Mouse (Mus musculus): ENCODE data around the gene Itih3. TPM values are rescaled to one million over a fixed set of nuclear protein-coding genes. Genes with fewer than 3 reads are reported as not detected.

Gene Itih3
- total and polyA plus RNA-seq, 3 experiments: not detected

DNA sequence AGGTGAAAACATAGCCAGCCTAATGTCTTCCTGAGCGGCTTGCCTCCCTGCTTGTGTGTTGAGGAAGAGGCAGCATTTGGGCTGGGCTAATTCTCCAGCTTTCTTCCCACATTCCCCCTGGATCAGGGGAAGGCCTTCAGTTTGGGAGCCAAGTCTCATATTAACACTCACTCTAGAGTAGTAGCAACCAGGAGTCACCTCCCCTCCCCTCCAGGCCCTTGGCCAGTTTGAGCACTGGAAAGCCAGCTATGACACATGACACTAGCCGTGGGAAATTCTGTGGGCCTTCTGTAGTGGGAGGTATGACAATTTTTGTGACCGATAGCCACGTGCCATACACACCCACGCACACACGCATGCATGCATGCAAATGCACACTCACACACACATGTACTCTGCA is 17.6 kb downstream of the Itih3 start:
- H3K9me3 ChIP-seq (replicated peaks; ENCODE audit: low read length): no peaks in the 10 kb centered on the region
- no peak for TF ChIP-seq ZMIZ1 (IDR thresholded peaks at IDR 0.05; ENCODE audit: low read depth, low read length)
- TF ChIP-seq NELFE (IDR thresholded peaks at IDR 0.05; ENCODE audit: low read depth, low read length): no peak
- no peak for TF ChIP-seq ELF1 (IDR thresholded peaks at IDR 0.05; ENCODE audit: low read depth, low read length)
- TF ChIP-seq CHD2 (IDR thresholded peaks at IDR 0.05; ENCODE audit: low read length): no peak
- TF ChIP-seq TCF12 (IDR thresholded peaks at IDR 0.05; ENCODE audit: low read depth, low read length): no peak
- no peak for TF ChIP-seq KAT2A (IDR thresholded peaks at IDR 0.05; ENCODE audit: insufficient replicate concordance, low read length)
- no peak for TF ChIP-seq NRF1 (IDR thresholded peaks at IDR 0.05; ENCODE audit: low read depth, low read length)
- TF ChIP-seq POLR2A (IDR thresholded peaks at IDR 0.05; ENCODE audit: low read depth, low read length): no peak
- no peak for TF ChIP-seq PAX5 (IDR thresholded peaks at IDR 0.05; ENCODE audit: low read length)
- TF ChIP-seq ZNF384 (IDR thresholded peaks at IDR 0.05; ENCODE audit: low read depth, low read length): no peak
- no peak for TF ChIP-seq BHLHE40 (IDR thresholded peaks at IDR 0.05; ENCODE audit: low read depth, low read length)
- no peak for TF ChIP-seq CTCF (conservative IDR thresholded peaks at IDR 0.05 in 1 of 2, IDR thresholded peaks at IDR 0.05 in 1 of 2; ENCODE audit: low read depth in 2 of 2, low read length in 2 of 2)
- TF ChIP-seq EP300 (IDR thresholded peaks at IDR 0.05; ENCODE audit: low read length): no peak
- no peak for TF ChIP-seq UBTF (IDR thresholded peaks at IDR 0.05; ENCODE audit: low read depth, low read length)
- dilution Hi-C loops (cut with MboI; ENCODE audit: extremely low pct_ligation_motif_present, extremely low pct_unique_long_range_greater_than_20kb, low sequenced_read_pairs): no loop called here
- in situ Hi-C loops (cut with MboI; ENCODE audit: low pct_ligation_motif_present, low pct_unique_long_range_greater_than_20kb, low sequenced_read_pairs): no loop called here
- no peak overlapping the region for H3K27ac ChIP-seq (ENCODE audit: insufficient read depth, low read depth)
- H3K4me1 ChIP-seq (ENCODE audit: control insufficient read depth in 1 of 2, insufficient read depth in 2 of 2): peaks cover 4 to 7% of the 10 kb centered on the region in 2 experiments
- H3K4me2 ChIP-seq (ENCODE audit: insufficient read depth, low read depth, poor library complexity, severe bottlenecking): no peak overlapping the region
- DNase-seq (ENCODE audit: extremely low read depth): no peak
- peaks cover 5% of the 10 kb centered on the region for H3K27me3 ChIP-seq (replicated peaks)
- H3K9ac ChIP-seq (ENCODE audit: insufficient read depth, low read depth): no peak overlapping the region
- no peaks in the 10 kb centered on the region for H3K36me3 ChIP-seq (replicated peaks in 1 of 2; ENCODE audit: control insufficient read depth in 1 of 2, insufficient read depth in 1 of 2, low read length in 1 of 2)
- H3K4me3 ChIP-seq (replicated peaks in 1 of 3; ENCODE audit: low read depth in 2 of 3, low read length in 2 of 3, poor library complexity in 1 of 3): no peak overlapping the region
- H3K79me2 ChIP-seq (replicated peaks; ENCODE audit: control insufficient read depth, extremely low read depth, insufficient read depth, poor library complexity, severe bottlenecking): no peaks in the 10 kb centered on the region

DNA sequence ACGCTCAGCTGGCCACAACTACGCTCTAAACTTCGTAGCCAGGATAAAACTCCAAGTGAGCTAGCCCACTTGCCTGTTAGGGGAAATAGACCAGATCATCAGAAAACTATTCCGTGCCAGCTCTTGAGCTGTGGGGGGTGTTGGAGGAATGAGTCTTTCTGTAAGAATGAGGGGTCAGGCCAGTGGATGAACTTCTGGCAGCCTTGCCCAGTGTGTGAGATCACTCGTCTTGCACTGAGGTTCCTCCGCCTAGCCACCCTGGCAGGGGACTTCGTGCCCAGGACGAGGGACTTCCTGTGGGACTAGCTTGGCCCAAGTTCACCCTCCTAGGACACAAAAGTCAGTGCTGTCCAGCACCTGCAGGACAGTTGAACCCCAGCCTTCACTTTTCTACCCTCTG is 19.3 kb downstream of the Itih3 start:
- no peaks in the 10 kb centered on the region for H3K36me3 ChIP-seq (replicated peaks in 1 of 2; ENCODE audit: control insufficient read depth in 1 of 2, insufficient read depth in 1 of 2, low read length in 1 of 2)
- H3K4me3 ChIP-seq (replicated peaks in 1 of 3; ENCODE audit: low read depth in 2 of 3, low read length in 2 of 3, poor library complexity in 1 of 3): no peak overlapping the region
- in situ Hi-C loops (cut with MboI; ENCODE audit: low pct_ligation_motif_present, low pct_unique_long_range_greater_than_20kb, low sequenced_read_pairs) (no loop called here), dilution Hi-C loops (cut with MboI; ENCODE audit: extremely low pct_ligation_motif_present, extremely low pct_unique_long_range_greater_than_20kb, low sequenced_read_pairs) (no loop called here)
- no peak overlapping the region for H3K27ac ChIP-seq (ENCODE audit: insufficient read depth, low read depth)
- H3K27me3 ChIP-seq (replicated peaks): peaks cover 18% of the 10 kb centered on the region
- no peaks in the 10 kb centered on the region for H3K79me2 ChIP-seq (replicated peaks; ENCODE audit: control insufficient read depth, extremely low read depth, insufficient read depth, poor library complexity, severe bottlenecking)
- peaks cover 6% of the 10 kb centered on the region for H3K9me3 ChIP-seq (replicated peaks; ENCODE audit: low read length)
- no peak overlapping the region for H3K9ac ChIP-seq (ENCODE audit: insufficient read depth, low read depth)
- H3K4me1 ChIP-seq (ENCODE audit: control insufficient read depth in 1 of 2, insufficient read depth in 2 of 2): peaks cover 4 to 7% of the 10 kb centered on the region in 2 experiments
- DNase-seq (ENCODE audit: extremely low read depth): no peak
- no peak overlapping the region for H3K4me2 ChIP-seq (ENCODE audit: insufficient read depth, low read depth, poor library complexity, severe bottlenecking)
- TF ChIP-seq ELF1 (IDR thresholded peaks at IDR 0.05; ENCODE audit: low read depth, low read length) (no peak), ZNF384 (IDR thresholded peaks at IDR 0.05; ENCODE audit: low read depth, low read length) (no peak), UBTF (IDR thresholded peaks at IDR 0.05; ENCODE audit: low read depth, low read length) (no peak), ETS1 (conservative IDR thresholded peaks at IDR 0.05; ENCODE audit: low read depth, low read length) (no peak), MEF2A (IDR thresholded peaks at IDR 0.05; ENCODE audit: borderline replicate concordance, low read depth, low read length) (no peak)
